Mouse (Mus musculus): ENCODE results near the gene Itga5. TPM values are rescaled to one million over a fixed set of nuclear protein-coding genes. Genes with fewer than 3 reads are reported as not detected.

Gene Itga5
- total RNA-seq, 2 experiments from 2014 or later: 9.5 to 15.2 TPM

GRCm38 (mm10) chr15:103365471-103366375, 840 bp downstream of the Itga5 start:
- DNase-seq: peak; percentile 44

- DNase-seq: no peak
Measured at GRCm38 (mm10) chr15:103364761-103365160, 1.8 kb downstream of the Itga5 start.

- DNase-seq: no peak
Measured at GRCm38 (mm10) chr15:103363809-103364208, 2.8 kb downstream of the Itga5 start.

GRCm38 (mm10) chr15:103362950-103363349, 3.6 kb downstream of the Itga5 start:
- no peak for DNase-seq

- DNase-seq: no peak
Measured at GRCm38 (mm10) chr15:103362333-103362732, 4.2 kb downstream of the Itga5 start.

- DNase-seq: no peak
Measured at GRCm38 (mm10) chr15:103361269-103361668, 5.3 kb downstream of the Itga5 start.

- DNase-seq: peak; percentile 86
Measured at GRCm38 (mm10) chr15:103359869-103360602, 6.5 kb downstream of the Itga5 start.

- DNase-seq: peak; percentile 71
Measured at GRCm38 (mm10) chr15:103359122-103359510, 7.4 kb downstream of the Itga5 start.

GRCm38 (mm10) chr15:103358278-103359121, 8.1 kb downstream of the Itga5 start:
- DNase-seq: peak; percentile 59

- DNase-seq: no peak
Measured at GRCm38 (mm10) chr15:103357817-103358216, 8.7 kb downstream of the Itga5 start.

- DNase-seq: no peak
Measured at GRCm38 (mm10) chr15:103356130-103356529, 10.4 kb downstream of the Itga5 start.

- DNase-seq: no peak
Measured at GRCm38 (mm10) chr15:103355420-103355819, 11.1 kb downstream of the Itga5 start.

- no peak for DNase-seq
Measured at GRCm38 (mm10) chr15:103354690-103355089, 11.9 kb downstream of the Itga5 start.

GRCm38 (mm10) chr15:103353511-103354256, 12.9 kb downstream of the Itga5 start:
- DNase-seq: no peak

- DNase-seq: no peak
Measured at GRCm38 (mm10) chr15:103352856-103353255, 13.7 kb downstream of the Itga5 start.

- peak; percentile 43 for DNase-seq
Measured at GRCm38 (mm10) chr15:103347275-103347684, 19.3 kb downstream of the Itga5 start.

GRCm38 (mm10) chr15:103345789-103346188, 20.8 kb downstream of the Itga5 start:
- DNase-seq: no peak

- no peak for DNase-seq
Measured at GRCm38 (mm10) chr15:103343556-103343955, 23.0 kb downstream of the Itga5 start.

GRCm38 (mm10) chr15:103343008-103343407, 23.6 kb downstream of the Itga5 start:
- no peak for DNase-seq

- DNase-seq: peak; percentile 48
Measured at GRCm38 (mm10) chr15:103342415-103342814, 24.1 kb downstream of the Itga5 start.

- DNase-seq: no peak
Measured at GRCm38 (mm10) chr15:103341547-103341946, 25.0 kb downstream of the Itga5 start.
